Mouse (Mus musculus) layer of hippocampus, adult 2 months (tissue): Measurements from ENCODE around the gene Ubc. TPM values are rescaled to one million over a fixed set of nuclear protein-coding genes. Genes with fewer than 3 reads are reported as not detected.

Experiments
- DNase-seq, 2 experiments: peaks; one replicate each; pipeline ENCODE4 v3.0.0; 2022; ENCODE audit warnings: low spot score in 2 of 2
- H3K27ac ChIP-seq: fragments of 200-600 bp; 2 replicates; pipeline ENCODE4 v1.8.1; 2022
- H3K4me3 ChIP-seq: fragments of 200-600 bp; 2 replicates; pipeline ENCODE4 v1.8.1; 2022; ENCODE audit warnings: mild to moderate bottlenecking
- CTCF ChIP-seq: fragments of 200-600 bp; conservative IDR thresholded peaks from 2 replicates; pipeline ENCODE4 v1.8.1; 2022; ENCODE audit warnings: antibody characterized with exemption, mild to moderate bottlenecking, moderate library complexity
- total RNA-seq, 2 experiments: library from RNA; stranded (reverse); gene quantifications; 2 replicates each; pipeline ENCODE4 v1.2.3; 2021

The Ubc gene
- total RNA-seq, 2 experiments from 2014 or later, result 713 to 818 TPM

DNA sequence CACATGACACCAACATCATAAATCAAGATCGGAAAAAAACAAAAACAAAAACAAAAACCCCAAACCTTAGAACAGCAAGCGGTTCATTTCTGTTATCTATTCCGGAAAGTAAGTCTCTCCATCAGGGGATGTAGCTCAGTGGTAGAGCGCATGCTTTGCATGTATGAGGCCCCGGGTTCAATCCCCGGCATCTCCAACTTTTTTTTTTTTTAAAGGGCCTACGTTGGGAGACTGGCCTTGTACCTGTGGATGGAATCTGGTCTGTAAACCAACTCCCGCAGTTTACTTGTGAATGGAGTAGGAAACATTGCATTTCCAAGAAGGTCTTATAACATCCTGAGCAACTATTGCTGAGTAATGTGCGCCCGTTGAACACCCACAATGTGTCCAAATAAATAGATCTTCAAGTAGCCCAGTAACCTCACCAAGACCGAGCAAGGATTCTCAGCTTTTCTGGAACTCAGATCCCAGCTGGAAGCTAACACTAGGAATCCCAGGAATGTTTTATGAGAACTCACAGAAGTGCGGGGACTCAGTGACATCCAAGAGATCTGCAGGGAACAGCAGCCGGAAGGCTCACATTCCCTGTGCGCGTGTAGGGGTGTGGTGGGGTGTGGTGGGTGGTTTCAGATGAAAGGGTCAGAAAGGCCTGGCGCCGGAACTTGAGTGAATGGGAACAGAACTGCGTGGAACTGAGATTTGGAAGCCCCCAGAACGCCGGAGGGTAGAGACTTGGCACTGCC, 19.5 kb upstream of the Ubc start:
- Histone ChIP-seq H3K27ac (peak overlapping the region; percentile 89), H3K4me3 (peak overlapping the region; percentile 58)
- DNase-seq, result peak in 1 of 2 experiments; percentile 55
- TF ChIP-seq CTCF, result no peak

DNA sequence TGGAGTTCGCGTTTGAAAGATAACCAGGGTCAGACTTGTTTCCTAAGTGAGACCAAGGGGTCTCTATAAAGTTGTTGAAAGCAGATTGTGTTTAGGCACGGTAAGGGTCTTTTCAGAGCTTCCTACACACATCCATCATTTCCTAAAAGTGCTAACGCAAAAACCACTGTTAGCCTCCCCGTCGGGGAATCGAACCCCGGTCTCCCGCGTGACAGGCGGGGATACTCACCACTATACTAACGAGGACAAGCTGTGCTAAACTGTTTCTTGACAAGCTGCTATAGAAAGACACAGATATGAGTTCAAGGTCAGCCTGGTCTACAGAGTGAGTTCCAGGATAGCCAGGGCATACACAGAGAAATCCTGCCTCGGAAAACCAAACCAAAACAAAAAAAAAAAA, 18.8 kb upstream of the Ubc start:
- no peak for TF ChIP-seq CTCF
- Histone ChIP-seq H3K4me3 (peak overlapping the region; percentile 58), H3K27ac (peak overlapping the region; percentile 89)
- peak; percentile 87 to 93 for DNase-seq

DNA sequence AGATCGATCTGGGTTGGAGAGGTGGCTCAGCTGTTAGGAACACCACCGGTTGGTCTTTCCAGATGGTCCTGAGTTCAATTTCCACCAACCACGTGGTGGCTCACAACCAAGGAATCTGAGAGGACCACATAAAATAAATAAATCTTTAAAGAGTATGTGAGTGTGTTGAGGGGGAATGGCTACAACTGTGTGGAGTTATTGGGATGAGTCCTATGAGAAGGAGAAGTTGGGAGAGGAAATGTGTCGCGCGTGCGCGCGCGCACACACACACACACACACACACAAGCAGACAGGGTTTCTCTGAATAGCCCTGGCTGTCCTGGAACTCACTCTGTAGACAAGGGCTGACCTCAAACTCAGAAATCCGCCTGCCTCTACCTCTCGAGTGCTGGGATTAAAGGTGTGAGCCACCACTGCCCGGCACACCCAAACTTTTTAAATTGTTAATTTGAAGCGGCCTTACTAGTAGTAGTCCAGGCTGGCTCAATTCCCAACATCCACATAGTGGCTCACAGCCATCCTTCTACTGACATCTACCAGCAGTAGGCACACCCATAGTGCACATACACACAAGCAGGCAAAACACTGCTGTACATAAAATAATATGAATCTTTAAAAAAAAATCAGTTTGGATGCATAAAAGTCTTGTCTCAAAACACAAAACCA, 18.0 kb upstream of the Ubc start:
- H3K4me3 ChIP-seq, result no peak overlapping the region
- no peak overlapping the region for H3K27ac ChIP-seq
- no peak for TF ChIP-seq CTCF
- no peak for DNase-seq

DNA sequence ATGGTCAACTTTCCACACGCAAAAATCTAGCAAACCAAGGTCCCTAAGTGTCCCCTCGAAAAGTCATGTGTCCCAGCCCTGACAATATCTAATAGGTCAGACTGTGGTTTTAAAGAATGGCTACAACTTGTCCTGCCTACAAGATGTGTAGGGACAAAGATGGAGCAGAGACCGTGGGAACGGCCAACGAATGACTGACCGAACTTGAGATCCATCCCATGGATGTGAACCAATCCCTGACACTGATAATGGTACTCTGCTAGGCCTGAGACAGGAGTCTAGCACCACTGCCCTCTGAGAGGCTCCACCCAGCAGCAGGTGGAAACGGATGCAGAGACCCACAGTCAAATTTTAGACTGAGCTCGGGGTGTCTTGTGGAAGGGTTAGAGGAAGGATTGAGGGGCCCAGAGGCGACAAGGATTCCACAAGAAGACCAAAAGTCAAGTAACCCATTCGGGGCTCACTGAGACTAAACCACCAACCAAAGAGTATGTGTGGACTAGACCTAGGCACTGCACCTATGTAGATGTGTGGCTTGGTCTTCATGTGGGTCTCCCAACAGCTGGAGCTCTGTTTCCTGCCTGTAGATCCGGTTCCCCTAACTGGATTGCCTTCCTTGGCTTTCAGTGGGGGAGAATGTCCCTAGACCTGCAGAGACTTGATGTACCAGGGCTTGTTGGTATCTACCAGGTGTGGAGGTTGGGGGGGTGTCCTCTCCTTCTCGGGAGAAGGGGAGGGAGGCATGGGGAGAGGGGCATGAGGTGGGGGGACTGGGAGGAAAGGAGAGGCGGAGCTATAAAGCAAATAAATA, 17.2 kb upstream of the Ubc start:
- TF ChIP-seq CTCF, result no peak
- DNase-seq, result no peak
- Histone ChIP-seq H3K4me3 (peak overlapping the region; percentile 86), H3K27ac (peak overlapping the region; percentile 94)

DNA sequence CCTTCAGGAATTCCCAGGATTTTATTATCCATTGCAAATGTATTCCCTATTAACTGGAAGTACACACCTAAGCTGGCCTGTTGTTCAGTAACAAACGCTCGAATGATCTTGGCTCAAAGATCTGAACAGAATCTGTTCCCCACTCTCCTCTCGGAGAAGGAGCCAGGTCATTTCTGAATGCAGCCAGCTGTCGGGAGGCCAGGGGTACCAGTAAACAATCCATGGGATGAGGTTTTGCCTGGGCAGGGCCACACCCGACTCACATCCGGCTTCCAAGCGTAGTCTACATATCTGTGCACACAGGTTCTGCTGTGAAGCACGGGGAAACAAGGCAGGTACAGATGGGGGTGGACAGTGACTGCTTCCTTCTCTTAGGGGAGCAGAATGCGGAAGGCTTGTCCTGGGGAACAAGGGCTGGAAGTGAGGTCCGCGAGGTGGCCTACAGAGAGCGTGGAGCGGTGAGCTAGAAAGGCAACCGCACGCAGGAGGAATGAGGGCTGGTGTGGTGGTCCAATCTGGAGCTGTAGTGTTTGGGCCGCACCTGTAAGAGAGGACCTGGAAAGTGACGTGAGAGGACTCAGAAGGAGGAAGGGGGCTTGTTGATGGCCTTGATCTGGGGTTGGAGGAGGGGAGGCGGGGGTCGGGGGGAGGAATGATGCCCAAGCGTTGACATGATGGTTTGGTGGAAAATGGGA, 16.5 kb upstream of the Ubc start:
- TF ChIP-seq CTCF, result no peak
- peak in 1 of 2 experiments; percentile 51 for DNase-seq
- Histone ChIP-seq H3K27ac (peak overlapping the region; percentile 94), H3K4me3 (peak overlapping the region; percentile 86)

DNA sequence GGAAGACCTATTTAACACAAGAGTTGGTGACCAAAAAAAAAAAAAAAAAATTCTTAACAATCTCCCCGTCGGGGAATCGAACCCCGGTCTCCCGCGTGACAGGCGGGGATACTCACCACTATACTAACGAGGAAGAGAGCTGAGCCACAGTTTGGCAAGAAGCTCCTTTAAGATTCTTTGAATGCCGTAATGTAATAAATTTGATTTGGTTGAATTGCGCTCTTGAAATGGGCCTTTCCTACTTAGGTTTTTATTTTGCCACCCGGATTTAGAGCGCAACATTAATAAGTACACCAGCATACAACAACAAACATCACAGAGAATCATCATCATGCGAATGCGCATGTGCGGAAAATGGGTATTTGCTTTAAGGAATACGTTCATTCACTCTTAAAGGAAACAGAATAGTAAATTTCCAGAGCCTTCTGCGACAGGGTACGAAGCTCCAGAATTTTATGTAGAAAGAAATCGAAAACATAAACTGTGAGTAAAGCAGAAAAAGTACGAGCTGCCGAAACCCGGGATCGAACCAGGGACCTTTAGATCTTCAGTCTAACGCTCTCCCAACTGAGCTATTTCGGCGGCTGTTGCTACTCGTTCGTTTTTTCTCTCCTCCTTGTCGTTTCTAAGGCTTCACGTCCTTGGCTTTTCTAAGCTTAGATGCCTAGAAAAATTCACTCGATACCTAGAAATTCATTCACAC, 15.7 kb upstream of the Ubc start:
- peak overlapping the region; percentile 94 for H3K27ac ChIP-seq
- no peak for TF ChIP-seq CTCF
- H3K4me3 ChIP-seq, result peak overlapping the region; percentile 86
- DNase-seq, result peak; percentile 85 to 90

DNA sequence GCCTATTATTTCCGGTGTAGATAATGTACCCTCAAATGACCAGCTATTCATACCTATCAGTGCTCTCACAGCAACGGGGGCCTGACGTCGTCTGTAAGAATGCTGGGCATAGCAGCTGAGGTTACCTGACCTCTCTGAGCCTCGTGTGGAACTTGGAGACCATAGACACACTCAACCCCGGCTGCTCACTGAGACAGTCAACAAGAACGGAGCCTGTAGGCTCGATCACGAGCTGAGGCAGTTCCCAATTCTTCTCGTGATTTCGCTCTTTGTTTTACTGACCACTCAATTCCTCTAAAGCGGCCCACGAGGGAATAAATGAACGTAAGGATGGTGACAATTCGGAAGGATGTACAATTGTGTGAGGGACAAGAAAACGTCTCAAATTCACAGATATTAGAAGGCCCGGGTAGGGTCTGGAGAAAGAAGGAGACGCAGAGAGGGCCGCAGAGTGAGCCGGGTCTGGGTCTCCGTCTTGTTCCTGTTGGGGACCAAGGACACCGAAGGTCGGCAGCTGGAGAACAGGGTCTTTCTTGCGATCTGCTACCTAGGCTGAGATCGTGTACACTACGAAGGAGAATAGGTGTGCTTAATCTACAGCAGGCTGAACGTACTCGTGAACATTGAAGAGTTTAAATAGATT, 15.0 kb upstream of the Ubc start:
- Histone ChIP-seq H3K4me3 (peak overlapping the region; percentile 86), H3K27ac (peak overlapping the region; percentile 94)
- TF ChIP-seq CTCF, result no peak
- peak; percentile 40 to 59 for DNase-seq

DNA sequence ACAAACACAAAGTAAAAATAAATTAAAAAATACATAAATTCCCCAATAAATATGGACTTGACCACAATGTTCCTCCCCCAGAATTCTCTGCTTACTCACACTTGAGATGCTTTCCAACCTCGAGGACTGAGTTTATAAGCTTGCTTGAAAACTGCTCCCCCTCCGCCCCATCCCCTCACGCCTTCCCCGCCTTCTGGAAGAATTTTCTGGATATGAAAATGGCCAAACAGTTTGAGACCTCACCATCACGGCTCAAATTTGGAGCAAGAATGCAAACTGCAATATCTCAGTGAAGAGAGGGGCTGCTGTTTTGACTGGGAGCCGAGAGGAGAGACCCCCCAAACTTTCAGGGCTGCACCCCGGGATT, 14.5 kb upstream of the Ubc start:
- peak overlapping the region; percentile 94 for H3K27ac ChIP-seq
- no peak for DNase-seq
- TF ChIP-seq CTCF, result no peak
- H3K4me3 ChIP-seq, result peak overlapping the region; percentile 86

DNA sequence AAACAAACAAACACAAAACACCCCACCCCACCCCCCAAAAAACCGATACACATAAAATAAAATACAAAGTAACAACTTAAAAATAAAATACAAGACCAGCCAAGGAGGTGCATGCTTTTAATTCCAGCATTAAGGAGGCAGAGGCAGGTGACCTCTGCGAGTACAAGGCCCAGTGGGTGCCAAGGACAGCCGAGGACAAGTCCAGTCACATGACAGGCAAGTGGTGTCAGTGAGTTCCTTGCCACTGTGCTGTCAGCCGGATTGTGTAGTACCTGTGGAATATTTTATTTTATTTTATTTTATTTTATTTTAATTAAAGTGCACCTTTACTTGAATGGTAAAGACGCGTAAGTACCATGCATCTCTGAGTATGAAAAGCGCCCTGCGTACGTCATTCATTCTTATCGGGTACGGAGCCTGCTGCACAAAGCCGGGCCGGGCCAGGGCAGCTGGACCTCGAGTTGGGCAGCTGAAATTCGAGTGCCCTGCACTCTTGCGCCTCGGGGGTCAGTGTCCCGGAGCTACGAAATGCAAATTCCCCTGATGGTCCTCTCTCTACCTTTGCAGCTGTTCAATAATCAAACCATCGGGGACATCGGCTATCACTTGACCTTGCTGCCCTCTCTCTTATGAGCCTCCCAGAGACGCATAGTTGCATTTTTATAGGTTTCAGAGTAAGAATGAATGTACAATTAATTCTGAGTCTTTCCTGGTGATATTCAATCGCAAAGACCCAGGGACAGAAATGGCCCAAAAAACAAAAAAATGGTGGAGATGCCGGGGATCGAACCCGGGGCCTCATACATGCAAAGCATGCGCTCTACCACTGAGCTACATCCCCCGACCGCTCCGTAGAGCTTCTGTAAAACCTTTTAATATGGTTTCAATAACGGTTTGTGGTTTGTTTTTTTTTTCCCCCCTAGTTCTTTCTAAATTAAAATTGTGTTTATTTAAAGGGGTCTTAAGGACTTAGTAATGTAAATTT, 13.8 kb upstream of the Ubc start:
- 0 out of 2 replicates have a peak, but pooled peaks have one; percentile 3 for TF ChIP-seq CTCF
- Histone ChIP-seq H3K27ac (peak overlapping the region; percentile 94), H3K4me3 (peak overlapping the region; percentile 86)
- DNase-seq, result peak; percentile 77 to 86

DNA sequence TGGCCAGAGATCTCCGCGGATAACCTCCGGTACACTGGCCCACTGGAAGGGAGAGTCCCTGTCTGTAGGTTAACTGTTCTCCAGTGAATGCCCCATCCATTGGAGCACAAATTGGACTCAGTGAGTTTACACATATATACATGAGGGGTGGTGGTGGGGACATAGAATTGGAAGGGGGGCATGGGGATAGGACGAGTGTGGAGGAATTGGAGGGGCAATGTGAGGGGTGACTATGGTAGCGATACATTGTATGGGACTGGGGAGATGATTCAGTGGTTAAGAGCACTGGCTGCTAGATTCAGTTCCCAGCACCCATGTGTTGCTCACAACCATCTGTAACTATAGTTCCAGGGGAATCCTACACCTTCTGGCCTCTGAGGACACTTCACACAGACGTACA, 13.0 kb upstream of the Ubc start:
- H3K27ac ChIP-seq, result no peak overlapping the region
- H3K4me3 ChIP-seq, result no peak overlapping the region
- no peak for DNase-seq
- TF ChIP-seq CTCF, result no peak

DNA sequence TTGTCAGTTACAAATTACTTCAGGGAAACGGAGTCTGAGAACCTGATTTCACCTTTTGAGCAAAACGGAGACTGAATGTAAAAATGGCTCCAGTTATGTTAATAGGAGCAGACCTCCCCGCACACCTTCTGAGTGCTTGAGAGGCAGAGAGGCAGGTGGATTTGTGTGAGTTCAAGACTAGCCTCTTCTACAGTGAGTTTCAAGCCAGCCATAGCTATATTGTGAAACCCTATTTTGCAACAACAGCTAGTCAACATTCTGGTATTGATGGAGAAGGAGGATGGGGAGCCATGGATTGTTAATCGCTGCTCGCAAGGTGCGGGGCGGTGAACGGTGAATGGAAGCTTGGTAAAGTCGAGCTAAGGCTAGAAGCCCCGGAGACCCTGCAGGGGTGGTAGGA, 12.5 kb upstream of the Ubc start:
- no peak for TF ChIP-seq CTCF
- H3K27ac ChIP-seq, result no peak overlapping the region
- H3K4me3 ChIP-seq, result no peak overlapping the region
- DNase-seq, result no peak
